Mouse (Mus musculus): ENCODE data around the gene Senp6.

DNA sequence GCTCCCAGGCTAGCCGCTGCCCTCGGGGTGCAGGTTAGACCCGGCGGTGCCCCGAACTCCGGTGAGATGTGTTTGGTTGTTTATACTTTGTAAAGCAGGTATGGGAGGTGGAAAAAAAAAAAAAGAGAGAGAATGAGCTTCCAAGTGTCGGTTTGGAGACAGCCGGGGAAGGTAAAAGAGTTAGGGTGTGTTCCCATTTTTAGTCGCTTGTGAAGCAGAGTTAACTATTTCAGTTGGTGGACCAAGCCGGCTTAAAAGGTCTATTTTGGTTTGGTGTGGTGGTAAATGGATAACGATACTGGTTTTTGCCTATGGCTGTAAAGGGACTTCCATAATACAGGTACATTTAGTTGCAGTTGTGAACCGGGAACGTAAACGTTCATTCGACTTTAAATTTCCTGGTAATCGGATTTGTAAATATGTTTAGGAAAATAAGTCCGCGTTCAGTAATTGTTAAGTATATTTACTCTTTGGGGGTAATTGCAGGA, 1.4 kb downstream of the Senp6 start:
- TF ChIP-seq GATA1 (IDR thresholded peaks at IDR 0.05; ENCODE audit: low read length) (no peak), TAL1 (IDR thresholded peaks at IDR 0.05; ENCODE audit: low read length) (no peak)
